Mouse (Mus musculus) kidney, adult 8-10 months (tissue): ENCODE data around the gene Mdga2.

Source experiments
- DNase-seq, 2 experiments: peaks; one replicate each; pipeline ENCODE4 v3.0.0; 2022

Gene Mdga2

DNA sequence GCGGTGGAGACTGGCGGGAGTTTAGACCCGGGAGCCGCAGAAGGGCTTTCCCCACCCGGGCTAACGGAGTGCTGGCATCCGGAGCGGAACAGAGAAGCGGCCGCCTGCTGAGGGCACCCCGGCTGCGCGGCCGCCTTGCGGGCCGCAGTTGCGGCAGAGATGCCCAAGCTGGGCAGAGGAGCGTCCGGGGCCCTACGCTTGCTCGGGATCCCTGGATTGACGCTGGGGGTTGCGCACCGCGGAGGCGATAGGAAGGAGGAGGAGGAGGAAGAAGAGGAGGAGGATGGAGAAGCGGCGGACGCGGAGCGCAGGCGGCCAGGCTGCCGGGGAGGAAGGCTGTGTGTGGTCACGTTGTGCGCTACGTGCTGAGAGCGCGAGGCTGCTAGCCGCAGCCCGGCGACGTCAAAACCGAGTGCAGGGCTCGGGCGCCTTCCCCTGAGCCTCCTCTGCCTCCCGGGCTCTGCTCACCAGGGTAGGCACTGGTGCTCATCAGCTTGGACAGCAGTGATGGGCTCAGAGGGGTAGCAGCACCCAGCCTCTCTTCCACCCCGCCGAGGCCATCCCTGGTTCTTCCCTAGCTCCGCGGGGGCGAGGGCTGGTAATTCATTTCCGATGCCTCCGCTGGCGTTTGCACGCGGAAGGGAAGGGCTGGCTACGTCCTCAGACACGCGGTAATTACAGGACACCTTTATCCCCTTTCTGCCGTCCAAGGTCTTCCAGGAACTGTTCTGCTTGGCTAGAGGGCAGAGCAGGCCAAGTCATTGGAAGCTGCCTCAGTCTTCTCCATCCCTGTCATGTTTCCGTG lies at the start of gene Mdga2:
Mdga2 (minus strand) TSS at position 329 of the 805 bp plus-strand sequence.
- no peak for DNase-seq

DNA sequence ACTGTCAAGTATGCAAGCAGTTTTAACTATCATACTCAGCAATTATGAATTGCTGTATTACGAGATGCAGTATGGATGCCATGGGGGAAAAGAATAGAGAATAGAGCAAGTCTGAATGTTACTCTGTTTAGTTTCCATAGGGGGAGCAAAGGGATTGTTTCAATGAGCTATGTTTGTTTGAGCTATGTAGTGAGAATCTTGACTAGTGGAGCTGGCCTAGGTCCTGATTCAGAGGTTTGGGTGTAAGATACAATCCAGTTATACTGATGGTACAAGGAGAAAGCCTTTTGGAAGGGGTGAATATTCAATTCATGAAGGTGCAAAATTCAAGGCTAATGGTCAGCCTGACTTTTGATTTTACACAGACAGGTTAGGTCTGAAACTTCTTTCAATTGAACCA lies 45.1 kb upstream of the Mdga2 start:
- no peak for DNase-seq

DNA sequence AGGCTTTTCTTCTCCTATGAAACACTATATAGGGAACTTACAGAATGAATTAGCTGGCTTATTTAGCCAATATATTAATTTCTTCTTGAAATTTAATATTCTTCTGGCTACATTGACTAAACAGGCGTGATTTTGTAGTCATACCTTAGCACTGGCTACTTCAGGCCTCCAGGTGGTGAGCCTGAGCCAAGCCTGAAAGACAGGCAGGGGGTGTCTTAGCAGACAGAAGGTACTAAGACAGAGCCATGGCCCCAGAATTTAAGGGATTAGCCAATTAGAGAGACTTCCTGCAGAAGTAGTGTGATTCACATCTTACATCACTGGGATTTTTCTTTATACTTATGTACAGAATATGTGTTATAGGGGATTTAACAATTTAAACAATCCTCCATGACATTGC lies 1.2 kb upstream of the Mdga2 start:
- DNase-seq: no peak

DNA sequence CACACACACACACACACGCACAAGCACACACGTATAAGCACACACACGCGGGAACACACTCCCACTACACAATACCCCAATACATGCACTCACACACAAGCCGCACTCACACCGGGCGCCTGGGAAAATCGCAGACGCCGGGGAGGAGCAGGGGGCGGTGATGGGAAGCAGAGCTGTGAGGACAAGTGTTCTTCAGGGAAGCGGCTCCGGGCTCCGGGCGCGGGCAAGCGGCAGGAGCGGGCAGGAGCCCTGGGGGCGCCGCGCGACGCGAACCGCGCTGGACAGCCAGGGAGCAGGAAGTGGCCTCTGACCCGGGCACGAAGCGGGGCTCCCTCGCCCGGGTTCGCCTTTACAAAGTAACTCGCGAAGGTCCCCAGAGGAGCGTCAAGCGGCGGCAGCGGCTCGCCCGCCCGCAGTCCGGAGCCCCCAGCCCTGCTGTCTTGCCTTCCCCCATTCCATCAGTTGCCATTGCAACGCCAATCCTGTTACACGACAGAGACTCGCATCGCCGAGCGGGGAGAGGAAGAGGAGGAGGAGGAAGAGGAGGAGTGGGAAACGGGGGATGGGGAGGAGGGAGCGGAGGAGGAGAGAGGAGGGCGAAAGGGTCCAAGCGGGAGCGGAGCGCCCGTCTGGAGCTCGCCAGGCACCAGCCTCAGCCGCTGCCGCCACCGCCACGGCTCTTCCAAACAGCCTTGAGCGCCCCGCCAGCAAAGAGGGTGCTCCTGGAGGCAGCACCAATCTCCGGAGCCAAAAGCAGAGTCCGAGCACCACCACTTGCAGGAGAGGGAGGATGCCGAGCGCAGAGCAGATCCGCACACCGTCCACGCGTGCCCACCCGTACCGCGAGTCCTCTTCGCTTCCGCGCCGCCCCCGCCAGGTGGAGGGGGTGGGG lies 774 bp downstream of the Mdga2 start:
- DNase-seq: no peak

DNA sequence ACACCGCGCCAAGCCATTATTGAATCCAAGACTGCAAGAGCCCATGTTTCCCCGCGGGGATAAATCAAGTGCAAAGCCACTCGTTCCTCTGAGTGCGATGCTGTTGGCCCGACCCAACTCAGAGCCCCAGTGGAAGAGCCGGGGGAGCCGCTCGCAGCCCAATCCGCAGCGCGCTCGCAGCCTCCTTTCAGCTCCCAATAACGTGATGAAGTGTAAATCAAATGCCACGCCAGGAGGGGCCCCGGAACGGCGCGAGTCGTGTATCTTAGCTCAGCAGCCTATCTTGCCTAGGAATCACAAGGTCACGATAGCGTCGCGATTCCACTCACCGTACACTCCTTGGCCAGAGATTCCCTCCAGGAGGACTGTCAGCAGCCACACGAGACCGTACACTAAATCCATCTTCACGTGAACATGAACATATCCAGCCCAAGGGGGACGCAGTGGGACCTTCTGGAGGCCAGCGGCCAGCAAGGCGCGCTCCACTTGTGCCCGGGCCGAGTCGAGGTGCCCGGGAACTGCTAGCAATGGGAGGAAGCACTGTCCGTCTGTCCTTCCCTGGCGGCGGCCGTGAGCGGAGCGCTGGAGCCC lies 1.6 kb downstream of the Mdga2 start:
- DNase-seq: no peak

DNA sequence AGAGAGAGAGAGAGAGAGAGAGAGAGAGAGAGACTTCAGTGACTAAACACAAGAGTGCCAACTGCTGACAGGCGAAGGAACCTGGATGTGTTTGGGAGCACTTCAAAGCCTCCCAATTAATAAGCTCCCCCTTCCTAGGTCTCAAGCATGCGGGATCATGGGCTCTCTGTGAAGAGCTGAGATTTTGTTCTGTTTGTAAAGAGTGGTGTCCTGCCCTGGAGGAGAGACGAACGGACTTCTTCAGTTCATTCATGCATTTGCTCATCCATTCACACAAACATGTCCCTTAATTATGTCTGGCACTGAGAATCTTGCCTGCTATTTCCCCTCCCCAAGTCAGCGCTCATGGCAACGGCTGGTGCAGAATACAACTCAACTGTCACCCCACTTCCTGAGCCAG lies 2.3 kb downstream of the Mdga2 start:
- DNase-seq: no peak

DNA sequence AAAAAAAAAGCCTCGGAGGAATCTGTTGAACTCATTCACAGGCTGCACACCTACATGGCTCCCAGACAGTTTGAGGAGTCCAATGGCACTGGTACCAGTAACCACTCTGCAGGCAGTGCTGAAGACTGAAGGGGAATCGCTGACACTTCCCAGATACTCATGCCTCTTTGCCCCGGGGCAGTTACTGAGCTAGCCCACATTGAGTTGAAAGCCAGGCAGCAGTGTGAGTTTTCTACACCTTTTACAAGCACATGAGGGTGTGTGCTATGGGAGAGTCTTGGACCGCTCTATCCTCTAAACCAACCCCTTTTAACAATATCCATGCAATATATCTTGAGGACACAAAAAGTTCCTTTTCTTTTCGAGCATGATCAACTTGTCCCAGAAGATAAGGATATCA lies 2.8 kb downstream of the Mdga2 start:
- no peak for DNase-seq

DNA sequence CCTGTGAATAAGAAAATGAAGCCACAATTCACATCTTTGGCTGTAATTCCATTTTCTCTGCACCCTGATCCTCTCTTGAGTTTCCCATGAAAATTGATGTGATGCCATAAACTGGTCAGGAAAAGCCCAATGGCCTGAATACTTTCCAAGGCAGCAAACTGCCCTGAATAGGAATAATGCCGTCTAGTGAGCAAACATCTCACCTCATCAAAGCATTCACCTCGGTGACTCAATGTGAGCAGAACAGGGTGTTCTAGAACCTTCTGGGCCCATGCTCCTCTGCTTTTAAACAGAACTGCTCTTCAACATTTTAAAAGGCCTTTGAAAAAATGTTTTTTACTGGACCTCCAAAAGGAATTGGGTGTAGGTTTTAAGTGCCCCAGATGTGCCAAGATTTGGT lies 9.5 kb downstream of the Mdga2 start:
- DNase-seq: no peak

DNA sequence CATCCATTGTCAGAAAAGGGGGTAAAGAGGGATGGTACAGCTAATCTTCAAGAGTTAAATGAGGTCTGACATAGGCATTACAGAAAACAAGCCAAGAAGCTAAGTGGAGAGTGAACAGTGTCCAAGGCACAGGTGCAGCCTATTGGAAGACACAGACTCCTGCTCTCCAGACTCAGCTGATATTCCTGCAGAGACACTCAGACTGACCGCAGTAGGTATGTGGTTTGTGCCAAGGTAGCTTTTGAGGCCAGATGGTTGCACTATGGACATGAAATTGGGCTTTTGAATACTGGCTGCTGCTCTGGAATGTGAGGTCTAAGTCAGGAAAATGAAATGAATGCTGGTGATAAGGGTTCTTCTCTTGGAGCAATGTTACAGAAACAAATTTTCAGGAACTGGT lies 44.2 kb downstream of the Mdga2 start:
- no peak for DNase-seq

DNA sequence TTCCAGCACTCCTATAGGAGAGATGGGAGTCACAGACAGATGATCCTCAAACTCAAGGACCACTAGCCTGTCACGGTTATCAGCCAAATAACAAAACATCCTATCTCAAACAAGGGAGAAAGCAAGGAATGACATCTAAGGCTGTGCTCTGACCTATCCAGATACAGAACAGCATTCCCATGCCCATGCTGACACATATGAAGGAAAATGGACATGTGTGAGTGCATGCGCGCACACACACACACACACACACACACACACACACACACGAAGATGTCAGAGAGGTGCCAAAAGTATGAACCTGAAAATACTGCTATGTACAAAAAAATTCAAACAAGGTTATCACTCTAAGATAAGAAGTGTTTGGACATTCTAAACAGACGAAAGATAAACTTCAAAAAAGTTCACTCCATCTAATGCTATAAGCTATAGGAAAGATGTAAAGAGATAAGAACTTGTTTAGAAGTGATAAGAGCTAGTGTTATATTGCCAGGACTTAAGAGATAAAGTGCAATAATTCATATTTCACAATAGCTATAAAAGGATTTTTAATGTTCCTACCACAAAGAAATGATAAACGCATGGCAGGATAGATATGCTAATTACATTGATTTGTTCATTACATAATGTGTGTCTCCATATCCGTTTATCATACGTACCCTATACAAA lies 65.6 kb downstream of the Mdga2 start:
- DNase-seq: no peak

DNA sequence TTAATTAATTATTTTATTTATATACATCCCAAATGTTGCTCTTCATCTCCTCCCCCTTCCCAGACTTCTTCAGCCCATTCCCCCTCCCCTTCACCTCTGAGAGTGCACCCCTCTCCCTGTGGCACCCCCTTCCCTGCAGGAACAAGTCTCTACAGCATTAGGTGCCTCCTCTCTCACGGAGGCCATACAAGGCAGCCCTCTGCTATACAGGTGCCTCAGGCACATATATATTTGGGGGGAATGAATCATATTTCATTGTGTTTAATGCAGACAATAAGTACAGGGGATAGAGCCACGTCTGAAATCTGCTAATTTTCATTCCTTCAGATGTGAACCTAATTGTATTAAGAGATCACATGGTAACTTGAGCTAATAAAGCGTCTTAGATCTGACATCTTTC lies 69.3 kb downstream of the Mdga2 start:
- no peak for DNase-seq

DNA sequence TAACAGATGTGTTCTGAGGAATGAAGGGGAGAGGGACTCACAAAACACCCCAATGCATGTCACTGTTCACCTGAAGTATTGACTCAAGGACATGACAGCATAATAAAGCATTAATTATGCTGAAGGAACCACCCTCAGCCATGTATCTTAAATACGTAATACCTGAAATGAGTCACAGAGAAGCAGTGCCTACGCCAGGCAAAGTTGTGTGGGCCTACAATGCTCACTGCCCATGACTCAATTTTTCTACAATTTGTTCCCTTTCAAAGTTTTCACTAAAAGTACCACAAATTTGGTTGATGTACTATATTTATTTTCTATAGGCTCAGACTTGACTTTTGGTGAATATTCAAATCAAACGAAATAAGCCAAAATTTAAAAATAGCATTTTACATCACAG lies 80.7 kb downstream of the Mdga2 start:
- DNase-seq: no peak

DNA sequence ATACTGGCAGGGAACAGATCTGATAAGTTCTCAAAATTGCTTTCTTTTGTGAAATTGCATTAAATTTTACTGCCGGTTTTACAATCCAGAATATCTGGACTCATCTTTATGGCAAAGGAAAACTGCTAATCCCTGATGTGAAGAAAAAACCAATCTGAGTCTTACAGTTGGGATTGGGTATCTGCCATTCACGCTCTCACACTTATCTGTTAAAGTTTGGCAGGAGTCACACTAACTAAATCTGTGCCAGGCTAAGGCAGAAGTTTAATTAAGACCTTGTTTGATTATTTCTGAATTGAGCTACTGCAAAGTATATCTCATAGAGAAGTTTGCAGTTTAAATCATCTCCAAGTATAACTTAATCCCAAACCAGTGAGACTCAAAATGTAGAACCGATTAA lies 82.2 kb downstream of the Mdga2 start:
- no peak for DNase-seq

DNA sequence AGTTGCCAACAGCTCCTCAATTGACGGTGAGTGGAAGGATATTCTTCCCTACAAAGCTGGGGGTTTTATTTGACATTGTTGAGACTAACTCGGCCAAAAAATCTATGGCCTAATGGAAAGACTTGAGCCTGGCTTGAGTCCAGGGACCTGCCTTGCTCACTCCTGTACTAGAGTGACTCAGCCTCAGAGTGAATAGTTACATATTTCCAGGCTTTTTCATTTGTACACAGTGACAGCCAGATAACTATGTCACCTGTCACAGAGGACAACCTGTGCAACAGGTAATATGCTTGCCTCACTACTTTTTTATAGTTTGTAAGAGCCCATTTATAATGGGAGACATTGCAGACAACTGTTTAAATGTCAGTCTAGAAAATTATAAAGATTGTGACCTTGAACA lies 94.9 kb downstream of the Mdga2 start:
- no peak for DNase-seq

DNA sequence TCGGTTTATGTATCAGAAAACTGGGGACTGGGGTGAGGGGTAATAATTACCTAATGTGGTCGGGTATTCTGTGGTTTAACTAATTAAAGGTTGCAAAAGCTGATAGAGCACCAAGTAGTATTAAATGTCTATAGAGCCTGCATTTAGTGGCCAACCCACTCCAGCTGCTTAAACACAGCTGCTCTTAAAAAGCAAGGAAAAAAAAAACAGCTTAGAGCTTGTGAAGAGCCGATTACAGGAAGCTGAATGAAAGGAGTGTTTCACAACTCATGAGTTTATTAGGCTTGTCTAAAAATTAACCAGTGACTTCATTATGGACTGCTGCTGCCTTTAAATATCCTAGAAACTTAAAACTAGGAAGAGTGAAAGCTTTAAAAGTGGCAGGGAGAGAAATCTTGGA lies 98.5 kb downstream of the Mdga2 start:
- DNase-seq: no peak

DNA sequence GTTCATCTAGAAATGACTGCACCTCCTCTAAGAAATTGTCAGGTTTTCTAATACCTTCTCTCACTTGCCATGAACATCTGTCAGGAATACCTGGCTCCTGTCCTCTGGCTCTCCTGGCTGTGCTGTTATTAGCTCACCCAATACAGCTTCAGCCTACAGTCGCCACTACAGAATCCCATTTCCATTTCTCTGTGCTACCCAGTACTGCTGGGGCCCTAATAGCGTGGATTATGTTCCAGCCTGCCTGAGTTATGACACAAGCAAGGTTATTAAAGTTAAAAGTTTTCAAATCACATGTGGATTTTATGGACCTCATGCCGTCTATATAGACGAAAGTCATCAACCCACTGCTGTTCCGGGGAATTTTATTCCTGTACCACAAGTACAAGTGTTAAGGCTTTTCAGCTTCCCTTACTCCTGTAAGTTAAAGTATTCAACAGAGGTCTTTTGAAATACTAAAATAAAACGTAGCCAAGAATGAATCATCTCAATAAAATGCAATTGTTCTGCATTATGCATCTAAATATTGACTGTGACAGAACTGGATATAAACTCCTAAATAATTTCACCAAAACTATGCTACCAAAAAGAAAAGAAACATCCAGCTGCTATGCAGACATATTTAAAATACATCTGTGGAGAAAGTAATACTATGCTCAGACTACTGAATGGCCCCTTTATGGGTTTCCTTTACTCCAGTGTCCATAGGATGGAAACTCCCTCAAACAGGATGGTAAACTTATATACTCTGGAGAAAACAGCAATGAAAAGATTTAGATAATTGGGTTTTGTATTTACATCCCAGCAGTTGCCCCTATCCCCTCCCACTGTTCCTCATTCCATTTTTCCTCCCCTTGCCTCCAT lies 103.5 kb downstream of the Mdga2 start:
- DNase-seq: no peak

DNA sequence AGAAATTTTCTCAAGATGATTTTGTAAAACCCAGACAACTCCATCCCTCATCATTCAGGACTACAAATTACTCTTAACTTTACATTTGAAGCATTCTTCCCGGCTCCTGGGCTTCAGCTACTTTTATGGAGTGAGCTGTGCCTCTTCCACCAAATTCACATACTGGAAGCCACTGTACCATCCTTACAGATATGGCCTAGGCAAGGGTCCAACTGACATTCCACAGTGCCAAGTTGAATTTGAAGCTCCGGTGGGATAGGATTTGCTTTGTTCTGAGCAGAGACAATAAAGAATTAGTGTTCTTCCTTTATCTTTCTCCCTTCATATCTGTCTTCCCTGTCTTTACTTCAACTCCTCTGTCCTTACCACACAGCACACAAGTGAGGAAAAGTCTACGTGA lies 118.2 kb downstream of the Mdga2 start:
- DNase-seq: no peak

DNA sequence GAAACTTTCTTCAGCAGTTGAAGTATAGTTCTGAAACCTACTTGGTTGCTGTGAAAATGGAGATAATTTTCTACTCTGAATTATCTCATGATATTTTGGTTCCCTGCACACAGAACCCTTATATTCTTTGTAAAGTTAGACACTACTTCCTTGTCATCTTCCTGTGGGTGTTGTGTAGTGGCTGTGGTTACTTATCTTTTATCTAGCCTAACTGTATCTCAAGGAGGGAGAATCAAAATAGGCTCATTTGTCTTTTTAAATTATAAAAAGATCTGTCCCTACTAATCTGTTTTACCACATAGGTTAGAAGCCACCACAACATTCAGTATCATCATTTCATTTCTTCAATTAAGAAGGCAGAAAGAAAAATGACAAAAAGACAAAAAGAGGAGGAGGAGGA lies 127.9 kb downstream of the Mdga2 start:
- DNase-seq: no peak

DNA sequence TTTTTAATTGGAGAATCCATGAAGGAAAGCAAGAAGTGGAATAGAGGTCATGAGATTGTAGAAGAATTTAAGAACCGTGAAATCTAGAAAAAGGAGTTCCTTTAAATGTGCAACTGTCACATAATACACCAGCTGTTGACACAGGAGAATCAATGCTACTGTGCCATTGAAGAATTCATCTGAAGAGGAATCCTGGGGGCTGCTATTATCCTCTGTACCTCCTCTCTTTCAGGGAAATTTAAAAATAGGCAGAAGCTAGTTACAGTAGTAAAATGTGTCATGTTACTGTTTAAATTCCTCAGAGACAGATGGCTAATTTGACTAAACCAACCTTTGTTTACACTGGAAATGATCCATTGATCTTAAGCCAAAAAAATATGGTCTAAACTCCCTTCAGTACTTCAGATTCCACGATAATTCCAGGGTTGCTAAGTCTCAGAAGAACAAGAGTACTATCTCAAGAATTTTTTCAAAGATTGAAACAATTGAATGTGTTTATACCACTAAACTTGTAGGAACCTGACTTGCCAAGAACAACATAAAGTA lies 131.9 kb downstream of the Mdga2 start:
- no peak for DNase-seq

DNA sequence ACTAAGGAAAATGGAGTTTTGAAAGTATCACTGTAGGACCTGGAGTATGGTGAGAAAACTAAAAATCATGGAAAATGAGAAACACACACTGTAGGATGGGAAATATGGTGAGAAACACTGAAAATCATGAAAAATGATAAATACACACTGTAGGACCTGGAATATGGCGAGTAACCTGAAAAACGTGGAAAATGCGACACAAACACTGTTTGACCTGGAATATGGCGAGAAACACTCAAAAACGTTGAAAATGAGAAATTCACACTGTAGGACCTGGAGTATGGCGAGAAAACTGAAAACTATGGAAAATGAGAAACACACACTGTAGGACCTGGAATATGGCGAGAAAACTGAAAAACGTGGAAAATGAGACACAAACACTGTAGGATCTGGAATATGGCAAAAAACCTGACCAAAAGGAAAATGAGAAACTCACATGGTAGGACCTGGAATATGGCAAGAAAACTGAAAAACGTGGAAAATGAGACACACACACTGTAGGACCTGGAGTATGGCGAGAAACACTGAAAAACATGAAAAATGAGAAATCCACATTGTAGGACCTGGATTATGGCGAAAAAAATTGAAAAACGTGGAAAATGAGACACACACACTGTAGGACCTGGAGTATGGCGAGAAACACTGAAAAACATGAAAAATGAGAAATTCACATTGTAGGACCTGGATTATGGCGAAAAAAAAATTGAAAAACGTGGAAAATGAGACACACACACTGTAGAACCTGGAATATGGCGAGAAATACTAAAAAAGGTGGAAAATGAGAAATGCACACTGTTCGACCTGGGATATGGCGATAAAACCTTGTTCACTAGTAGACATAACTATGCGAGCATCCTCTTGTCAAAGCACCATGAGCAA lies 163.0 kb downstream of the Mdga2 start:
- DNase-seq: no peak

DNA sequence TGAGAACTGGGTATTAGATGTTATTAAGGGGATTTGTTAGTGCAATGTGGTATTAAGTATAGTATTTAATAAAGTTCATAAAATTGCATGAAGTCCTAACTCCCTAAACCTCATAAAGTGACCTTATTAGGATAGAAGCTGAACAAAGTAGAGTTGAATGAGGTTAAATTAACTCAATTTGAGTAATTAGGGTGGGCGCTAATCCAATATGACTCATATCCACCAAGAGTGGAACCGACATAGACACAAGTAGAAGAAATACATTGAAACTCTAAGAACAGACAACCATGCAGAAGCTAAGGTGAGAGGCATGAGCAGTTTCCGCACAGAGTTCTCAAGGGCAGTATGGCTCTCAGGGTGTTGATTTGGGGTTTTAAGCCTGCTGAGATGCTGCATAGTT lies 165.7 kb downstream of the Mdga2 start:
- DNase-seq: no peak
